Mouse (Mus musculus) myocyte (in vitro differentiated cells): ENCODE measurements around the gene Lrrk2. TPM values are rescaled to one million over a fixed set of nuclear protein-coding genes. Genes with fewer than 3 reads are reported as not detected.

Experiments used
- H3K27me3 ChIP-seq: one replicate; pipeline ENCODE4 v1.6.1; 2011; ENCODE audit not compliant: control insufficient read depth, insufficient read depth, insufficient read length
- H3K36me3 ChIP-seq: one replicate; pipeline ENCODE4 v1.6.1; 2011; ENCODE audit not compliant: control insufficient read depth, insufficient read depth
- H3K4me2 ChIP-seq: one replicate; pipeline ENCODE4 v1.6.1; 2011; ENCODE audit warnings: low read depth, control low read depth
- H3K4me3 ChIP-seq: one replicate; pipeline ENCODE4 v1.5.1; 2011; ENCODE audit warnings: mild to moderate bottlenecking, control low read depth, moderate library complexity
- H3K79me2 ChIP-seq: one replicate; pipeline ENCODE4 v1.6.1; 2011; ENCODE audit not compliant: control insufficient read depth, insufficient read depth
- H3ac ChIP-seq: one replicate; pipeline ENCODE4 v1.6.1; 2011; ENCODE audit not compliant: control insufficient read depth, insufficient read length
- CEBPB ChIP-seq: IDR thresholded peaks from 2 replicates; pipeline ENCODE4 v1.6.1; 2011; ENCODE audit warnings: mild to moderate bottlenecking, moderate library complexity; ENCODE audit not compliant: poor library complexity, insufficient read depth, severe bottlenecking
- E2F4 ChIP-seq: IDR thresholded peaks from one replicate; pipeline ENCODE4 v1.6.1; 2011; ENCODE audit warnings: mild to moderate bottlenecking, control low read depth, moderate library complexity; ENCODE audit not compliant: insufficient read depth
- MAX ChIP-seq: IDR thresholded peaks from one replicate; pipeline ENCODE4 v1.6.1; 2011; ENCODE audit warnings: low read depth, mild to moderate bottlenecking, control low read depth
- MYOD1 ChIP-seq, 3 experiments: IDR thresholded peaks; one replicate each; pipeline ENCODE4 v1.6.1; 2011; ENCODE audit warnings: control low read depth in 2 of 3, low read depth in 2 of 3, mild to moderate bottlenecking in 2 of 3, moderate library complexity in 1 of 3; ENCODE audit not compliant: insufficient read length in 2 of 3, control insufficient read depth in 1 of 3
- MYOG ChIP-seq, 3 experiments: IDR thresholded peaks; one replicate each; pipeline ENCODE4 v1.6.1; 2011; ENCODE audit warnings: control low read depth in 2 of 3, low read depth in 2 of 3, mild to moderate bottlenecking in 2 of 3; ENCODE audit not compliant: insufficient read length in 2 of 3, control insufficient read depth in 1 of 3, insufficient read depth in 1 of 3
- POLR2A ChIP-seq: IDR thresholded peaks from one replicate; pipeline ENCODE4 v1.6.1; 2011; ENCODE audit warnings: low read depth, mild to moderate bottlenecking, control low read depth, moderate library complexity; ENCODE audit not compliant: insufficient read length
- POLR2AphosphoS2 ChIP-seq: IDR thresholded peaks from one replicate; pipeline ENCODE4 v1.6.1; 2011; ENCODE audit warnings: low read depth, control low read depth; ENCODE audit not compliant: insufficient read length
- REST ChIP-seq: IDR thresholded peaks from one replicate; pipeline ENCODE4 v1.6.1; 2011; ENCODE audit warnings: mild to moderate bottlenecking, control low read depth, moderate library complexity; ENCODE audit not compliant: insufficient read depth, insufficient read length
- SRF ChIP-seq: IDR thresholded peaks from one replicate; pipeline ENCODE4 v1.6.1; 2011; ENCODE audit warnings: low read depth; ENCODE audit not compliant: control insufficient read depth, insufficient read length
- TCF12 ChIP-seq: IDR thresholded peaks from one replicate; pipeline ENCODE4 v1.6.1; 2011; ENCODE audit warnings: mild to moderate bottlenecking, control low read depth; ENCODE audit not compliant: poor library complexity, insufficient read depth, severe bottlenecking
- TCF3 ChIP-seq: IDR thresholded peaks from one replicate; pipeline ENCODE4 v1.6.1; 2011; ENCODE audit warnings: low read depth, control low read depth; ENCODE audit not compliant: insufficient read length
- USF1 ChIP-seq: IDR thresholded peaks from one replicate; pipeline ENCODE4 v1.6.1; 2011; ENCODE audit warnings: low read depth, mild to moderate bottlenecking, control low read depth, moderate library complexity
- polyA plus RNA-seq: library from polyadenylated mRNA; unstranded; fragments of >200 nt; fragmentation: generic; extraction: Trizol; gene quantifications from one replicate; pipeline ENCODE4 v1.2.1, GENCODE M21; 2012; ENCODE audit warnings: missing spikeins

Gene Lrrk2
- polyA plus RNA-seq, 1 experiment = 9.2 TPM

- no peak overlapping the region for H3K4me3 ChIP-seq
- H3K79me2 ChIP-seq = no peaks in the 10 kb centered on the region
- no peak for TF ChIP-seq USF1
- TF ChIP-seq TCF3 = no peak
- no peak for TF ChIP-seq POLR2A
- no peak overlapping the region for H3K4me2 ChIP-seq
- H3K36me3 ChIP-seq = peaks cover 17% of the 10 kb centered on the region
- no peaks in the 10 kb centered on the region for H3K27me3 ChIP-seq
- no peak overlapping the region for H3ac ChIP-seq
Measured at GRCm38 (mm10) chr15:91704091-91704490, 31.1 kb downstream of the Lrrk2 start.

- H3K4me3 ChIP-seq = no peak overlapping the region
Measured at GRCm38 (mm10) chr15:91709207-91710130, 36.5 kb downstream of the Lrrk2 start.

GRCm38 (mm10) chr15:91735216-91735922, 62.4 kb downstream of the Lrrk2 start:
- H3K36me3 ChIP-seq = peaks cover 20% of the 10 kb centered on the region
- TF ChIP-seq REST (no peak), TCF12 (no peak), CEBPB (no peak), TCF3 (no peak), MYOG (IDR thresholded peaks at IDR 0.05; ENCODE audit: control insufficient read depth in 1 of 3, insufficient read depth in 1 of 3, insufficient read length in 2 of 3, low read depth in 2 of 3) (no peak), SRF (no peak), MAX (no peak), MYOD1 (IDR thresholded peaks at IDR 0.05; ENCODE audit: control insufficient read depth in 1 of 3, insufficient read length in 2 of 3, low read depth in 2 of 3) (no peak), POLR2A (no peak), E2F4 (no peak), POLR2AphosphoS2 (no peak), USF1 (no peak)
- no peaks in the 10 kb centered on the region for H3K79me2 ChIP-seq
- H3K4me3 ChIP-seq = no peak overlapping the region
- no peak overlapping the region for H3ac ChIP-seq
- H3K4me2 ChIP-seq = no peak overlapping the region
- H3K27me3 ChIP-seq = no peaks in the 10 kb centered on the region

More at GRCm38 (mm10) chr15:91709207-91710130, 36.5 kb downstream of the Lrrk2 start:
- H3K79me2 ChIP-seq = no peaks in the 10 kb centered on the region
- no peaks in the 10 kb centered on the region for H3K27me3 ChIP-seq
- H3ac ChIP-seq = no peak overlapping the region
- no peak for TF ChIP-seq CEBPB
- no peak for TF ChIP-seq MYOD1 (IDR thresholded peaks at IDR 0.05; ENCODE audit: control insufficient read depth in 1 of 3, insufficient read length in 2 of 3, low read depth in 2 of 3)
- TF ChIP-seq TCF3 = no peak
- TF ChIP-seq E2F4 = no peak
- no peak for TF ChIP-seq SRF
- no peak for TF ChIP-seq TCF12
- TF ChIP-seq MAX = no peak
- no peak for TF ChIP-seq POLR2AphosphoS2
- no peak for TF ChIP-seq USF1
- no peak for TF ChIP-seq MYOG (IDR thresholded peaks at IDR 0.05; ENCODE audit: control insufficient read depth in 1 of 3, insufficient read depth in 1 of 3, insufficient read length in 2 of 3, low read depth in 2 of 3)
- no peak for TF ChIP-seq POLR2A
- TF ChIP-seq REST = no peak
- H3K36me3 ChIP-seq = peaks cover 34% of the 10 kb centered on the region
- H3K4me2 ChIP-seq = no peak overlapping the region

- H3K79me2 ChIP-seq = no peaks in the 10 kb centered on the region
- TF ChIP-seq MYOG (IDR thresholded peaks at IDR 0.05; ENCODE audit: control insufficient read depth in 1 of 3, insufficient read depth in 1 of 3, insufficient read length in 2 of 3, low read depth in 2 of 3) = no peak
- TF ChIP-seq POLR2AphosphoS2 = no peak
- TF ChIP-seq USF1 = no peak
- no peak for TF ChIP-seq REST
- no peak for TF ChIP-seq TCF12
- TF ChIP-seq E2F4 = no peak
- no peak for TF ChIP-seq TCF3
- no peak for TF ChIP-seq CEBPB
- TF ChIP-seq POLR2A = no peak
- TF ChIP-seq SRF = no peak
- no peak for TF ChIP-seq MYOD1 (IDR thresholded peaks at IDR 0.05; ENCODE audit: control insufficient read depth in 1 of 3, insufficient read length in 2 of 3, low read depth in 2 of 3)
- no peak for TF ChIP-seq MAX
Measured at GRCm38 (mm10) chr15:91736791-91737533, 64.0 kb downstream of the Lrrk2 start.

More at GRCm38 (mm10) chr15:91736791-91737533, 64.0 kb downstream of the Lrrk2 start:
- no peak overlapping the region for H3ac ChIP-seq
- no peak overlapping the region for H3K4me3 ChIP-seq
- H3K36me3 ChIP-seq = peaks cover 19% of the 10 kb centered on the region
- H3K4me2 ChIP-seq = no peak overlapping the region
- H3K27me3 ChIP-seq = no peaks in the 10 kb centered on the region
